Mouse (Mus musculus): Measurements from ENCODE around the gene Ago3. TPM values are rescaled to one million over a fixed set of nuclear protein-coding genes. Genes with fewer than 3 reads are reported as not detected.

Gene Ago3
- polyA plus RNA-seq, 1 experiment: 20.7 TPM

DNA sequence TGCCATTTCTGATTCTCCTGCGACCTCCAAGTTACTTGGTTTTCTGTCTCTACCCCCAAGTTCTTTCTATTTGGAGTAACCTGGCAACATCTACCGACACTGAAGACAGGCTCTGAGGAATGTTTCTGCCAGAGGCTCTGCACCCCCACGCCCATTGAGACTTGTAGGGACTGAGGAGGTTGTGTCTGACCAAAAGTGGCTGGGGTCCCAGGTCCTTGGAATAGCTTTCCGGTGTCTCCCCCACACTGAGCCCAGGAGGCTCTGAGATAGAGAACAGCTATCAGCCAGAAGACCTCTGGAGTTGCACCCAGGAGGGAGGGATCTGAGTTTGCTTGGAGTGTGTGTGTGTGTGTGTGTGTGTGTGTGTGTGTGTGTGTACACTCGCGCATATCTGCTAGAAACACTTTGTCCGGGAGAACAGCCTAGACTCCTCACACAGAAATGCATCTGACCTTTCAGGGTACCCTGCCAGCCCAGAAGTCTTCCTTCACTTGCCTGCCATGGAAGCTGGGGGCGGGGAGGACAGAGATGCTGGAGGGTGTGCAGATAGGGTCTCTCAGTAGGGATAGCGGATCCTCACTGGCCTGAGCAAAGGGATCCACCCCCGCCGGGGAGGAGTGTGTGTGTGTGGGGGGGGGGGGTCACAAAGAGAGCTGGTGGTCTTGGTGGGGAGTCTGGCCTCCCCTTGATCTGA, 141.9 kb downstream of the Ago3 start:
- TF ChIP-seq POLR2A (IDR thresholded peaks at IDR 0.05; ENCODE audit: insufficient read depth, low read length) (no peak), CTCF (IDR thresholded peaks at IDR 0.05; ENCODE audit: low read depth, low read length) (no peak), EP300 (IDR thresholded peaks at IDR 0.05; ENCODE audit: insufficient read depth, low read depth, low read length) (no peak)
- H3K9me3 ChIP-seq (replicated peaks; ENCODE audit: control insufficient read depth, insufficient read depth, low read length, poor library complexity, severe bottlenecking): no peaks in the 10 kb centered on the region
- H3K9ac ChIP-seq (ENCODE audit: low read depth, poor library complexity, severe bottlenecking): no peak overlapping the region
- H3K27me3 ChIP-seq (ENCODE audit: control insufficient read depth, insufficient read depth, low read length, poor library complexity, severe bottlenecking): peaks cover 11% of the 10 kb centered on the region; the same call in 1 of the 2 replicates
- no peaks in the 10 kb centered on the region for H3K4me1 ChIP-seq (ENCODE audit: control insufficient read depth, insufficient read depth, low read length)
- no peak overlapping the region for H3K27ac ChIP-seq (ENCODE audit: insufficient read depth, low read length)
- H3K36me3 ChIP-seq (ENCODE audit: control insufficient read depth, insufficient read depth, low read length, poor library complexity, severe bottlenecking): no peaks in the 10 kb centered on the region
- no peak overlapping the region for H3K4me3 ChIP-seq (ENCODE audit: low read depth, low read length)

DNA sequence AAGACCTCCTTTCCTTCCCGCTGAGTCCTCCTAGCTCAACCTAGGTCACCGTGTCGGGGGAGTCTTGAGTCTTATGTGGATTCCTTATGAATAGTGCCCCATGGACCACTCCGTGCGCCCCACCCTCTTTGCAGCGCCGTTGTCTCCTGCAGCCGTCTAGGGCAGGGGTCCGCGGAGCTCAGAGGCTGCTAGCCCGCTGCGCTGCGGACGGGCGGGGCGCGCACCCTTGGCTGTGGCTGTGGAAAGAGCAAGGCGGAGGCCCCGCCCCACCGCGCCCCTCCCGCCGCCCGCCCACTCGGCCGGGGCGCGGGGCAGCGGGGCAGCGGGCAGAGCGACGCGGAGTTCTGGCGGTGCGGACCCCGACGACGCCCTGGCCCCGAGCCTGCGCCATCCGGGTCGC, 142.9 kb downstream of the Ago3 start, which contains the start of gene Col8a2:
Col8a2 (plus strand) TSS at position 302 of the 400 bp plus-strand sequence.
- H3K9me3 ChIP-seq (replicated peaks; ENCODE audit: control insufficient read depth, insufficient read depth, low read length, poor library complexity, severe bottlenecking): no peaks in the 10 kb centered on the region
- no peaks in the 10 kb centered on the region for H3K4me1 ChIP-seq (ENCODE audit: control insufficient read depth, insufficient read depth, low read length)
- no peaks in the 10 kb centered on the region for H3K36me3 ChIP-seq (ENCODE audit: control insufficient read depth, insufficient read depth, low read length, poor library complexity, severe bottlenecking)
- peaks cover 11% of the 10 kb centered on the region; the same call in 1 of the 2 replicates for H3K27me3 ChIP-seq (ENCODE audit: control insufficient read depth, insufficient read depth, low read length, poor library complexity, severe bottlenecking)
- H3K27ac ChIP-seq (ENCODE audit: insufficient read depth, low read length): no peak within 1 kb of the TSS
- peak within 1 kb of the TSS; percentile 42; the same call in 1 of the 2 replicates for H3K9ac ChIP-seq (ENCODE audit: low read depth, poor library complexity, severe bottlenecking)
- H3K4me3 ChIP-seq (ENCODE audit: low read depth, low read length): peak within 1 kb of the TSS; percentile 58
- no peak for TF ChIP-seq POLR2A (IDR thresholded peaks at IDR 0.05; ENCODE audit: insufficient read depth, low read length)
- no peak for TF ChIP-seq CTCF (IDR thresholded peaks at IDR 0.05; ENCODE audit: low read depth, low read length)
- no peak for TF ChIP-seq EP300 (IDR thresholded peaks at IDR 0.05; ENCODE audit: insufficient read depth, low read depth, low read length)

DNA sequence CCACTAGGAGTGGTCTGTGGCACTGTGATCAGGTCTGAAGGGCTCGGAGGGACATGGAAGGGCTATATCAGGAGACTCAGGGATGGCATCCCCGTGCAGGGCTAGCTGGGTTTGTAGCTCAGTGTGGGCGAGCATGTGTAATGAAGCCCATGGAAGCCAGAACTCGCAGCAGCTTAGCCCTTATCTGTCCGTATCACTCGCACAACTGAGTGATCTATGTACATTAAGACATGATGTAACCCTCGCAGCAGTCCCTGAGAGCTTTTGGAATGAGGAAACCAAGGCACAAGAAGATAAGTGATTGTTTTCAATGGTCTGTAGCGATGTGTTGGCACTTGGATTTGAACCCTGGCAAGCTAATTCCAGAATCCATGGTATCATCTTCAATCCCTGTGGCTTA, 145.8 kb downstream of the Ago3 start:
- Histone ChIP-seq H3K36me3 (ENCODE audit: control insufficient read depth, insufficient read depth, low read length, poor library complexity, severe bottlenecking) (no peaks in the 10 kb centered on the region), H3K4me3 (ENCODE audit: low read depth, low read length) (no peak overlapping the region), H3K27ac (ENCODE audit: insufficient read depth, low read length) (no peak overlapping the region), H3K9ac (ENCODE audit: low read depth, poor library complexity, severe bottlenecking) (no peak overlapping the region), H3K9me3 (replicated peaks; ENCODE audit: control insufficient read depth, insufficient read depth, low read length, poor library complexity, severe bottlenecking) (no peaks in the 10 kb centered on the region), H3K27me3 (ENCODE audit: control insufficient read depth, insufficient read depth, low read length, poor library complexity, severe bottlenecking) (peaks cover 11% of the 10 kb centered on the region; the same call in 1 of the 2 replicates), H3K4me1 (ENCODE audit: control insufficient read depth, insufficient read depth, low read length) (no peaks in the 10 kb centered on the region)
- TF ChIP-seq CTCF (IDR thresholded peaks at IDR 0.05; ENCODE audit: low read depth, low read length) (no peak), POLR2A (IDR thresholded peaks at IDR 0.05; ENCODE audit: insufficient read depth, low read length) (no peak), EP300 (IDR thresholded peaks at IDR 0.05; ENCODE audit: insufficient read depth, low read depth, low read length) (no peak)

DNA sequence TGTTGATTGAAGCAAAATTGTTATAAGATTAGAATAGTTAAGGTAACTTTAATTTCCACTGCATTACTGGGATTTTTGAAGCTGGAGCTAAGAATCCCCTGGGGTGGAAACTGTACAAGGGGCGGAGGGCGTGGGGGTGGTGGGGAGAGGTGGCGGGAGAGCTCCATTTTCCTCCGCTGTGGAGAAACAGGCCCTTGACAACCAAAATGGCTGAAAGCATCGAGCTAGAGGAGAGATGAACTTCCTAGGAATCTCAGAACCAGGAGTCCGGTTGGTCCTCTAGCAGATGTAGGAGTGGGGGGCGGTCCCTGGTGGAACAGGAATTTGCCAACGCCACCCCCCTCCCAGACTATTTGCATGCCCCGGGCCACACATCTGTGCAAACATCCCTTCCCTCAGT, 147.7 kb downstream of the Ago3 start:
- H3K9me3 ChIP-seq (replicated peaks; ENCODE audit: control insufficient read depth, insufficient read depth, low read length, poor library complexity, severe bottlenecking): no peaks in the 10 kb centered on the region
- TF ChIP-seq POLR2A (IDR thresholded peaks at IDR 0.05; ENCODE audit: insufficient read depth, low read length): no peak
- TF ChIP-seq CTCF (IDR thresholded peaks at IDR 0.05; ENCODE audit: low read depth, low read length): no peak
- no peak for TF ChIP-seq EP300 (IDR thresholded peaks at IDR 0.05; ENCODE audit: insufficient read depth, low read depth, low read length)
- no peak overlapping the region for H3K9ac ChIP-seq (ENCODE audit: low read depth, poor library complexity, severe bottlenecking)
- no peak overlapping the region for H3K4me3 ChIP-seq (ENCODE audit: low read depth, low read length)
- H3K27ac ChIP-seq (ENCODE audit: insufficient read depth, low read length): no peak overlapping the region
- no peaks in the 10 kb centered on the region for H3K4me1 ChIP-seq (ENCODE audit: control insufficient read depth, insufficient read depth, low read length)
- H3K36me3 ChIP-seq (ENCODE audit: control insufficient read depth, insufficient read depth, low read length, poor library complexity, severe bottlenecking): no peaks in the 10 kb centered on the region
- peaks cover 9% of the 10 kb centered on the region; the same call in 1 of the 2 replicates for H3K27me3 ChIP-seq (ENCODE audit: control insufficient read depth, insufficient read depth, low read length, poor library complexity, severe bottlenecking)

Other genes starting within 250 kb of the Ago3 start
- gene Thrap3, start 226.8 kb downstream of the Ago3 start, polyA plus RNA-seq (2011; ENCODE audit: insufficient read depth, insufficient read length, low read depth, missing spikeins): 456 and 495 TPM in 2 replicates
- 29.0 and 31.9 TPM in 2 replicates for gene Map7d1, start 173.2 kb downstream of the Ago3 start, polyA plus RNA-seq (2011; ENCODE audit: insufficient read depth, insufficient read length, low read depth, missing spikeins)
- gene Trappc3, start 167.2 kb downstream of the Ago3 start, polyA plus RNA-seq (2011; ENCODE audit: insufficient read depth, insufficient read length, low read depth, missing spikeins): 62.8 TPM in 2 replicates
- 1.0 and 1.2 TPM in 2 replicates for gene Col8a2, start 142.8 kb downstream of the Ago3 start, polyA plus RNA-seq (2011; ENCODE audit: insufficient read depth, insufficient read length, low read depth, missing spikeins)
- 31.4 and 35.7 TPM in 2 replicates for gene Adprhl2, start 107.9 kb downstream of the Ago3 start, polyA plus RNA-seq (2011; ENCODE audit: insufficient read depth, insufficient read length, low read depth, missing spikeins)
- gene Tekt2, start 103.9 kb downstream of the Ago3 start, polyA plus RNA-seq (2011; ENCODE audit: insufficient read depth, insufficient read length, low read depth, missing spikeins): 4.8 and 5.9 TPM in 2 replicates
- 44.6 and 44.8 TPM in 2 replicates for gene Ago1, start 39.0 kb upstream of the Ago3 start, polyA plus RNA-seq (2011; ENCODE audit: insufficient read depth, insufficient read length, low read depth, missing spikeins)
- gene Ago4, start 103.9 kb upstream of the Ago3 start, polyA plus RNA-seq (2011; ENCODE audit: insufficient read depth, insufficient read length, low read depth, missing spikeins): 1.1 and 3.1 TPM in 2 replicates
- 39.8 and 41.8 TPM in 2 replicates for gene Clspn, start 127.4 kb upstream of the Ago3 start, polyA plus RNA-seq (2011; ENCODE audit: insufficient read depth, insufficient read length, low read depth, missing spikeins)
- gene 5730409E04Rik, start 180.3 kb upstream of the Ago3 start, polyA plus RNA-seq (2011; ENCODE audit: insufficient read depth, insufficient read length, low read depth, missing spikeins): 2.3 and 2.6 TPM in 2 replicates
- gene Psmb2, start 248.1 kb upstream of the Ago3 start, polyA plus RNA-seq (2011; ENCODE audit: insufficient read depth, insufficient read length, low read depth, missing spikeins): 339 and 375 TPM in 2 replicates